Mouse (Mus musculus): ENCODE results near the gene Tmem115.
A peak's percentile ranks its signal among the peaks of the same experiment; 100 is the strongest.

Gene Tmem115

GRCm38 (mm10) chr9:107533791-107534407 is at the start of gene Tmem115:
TSS of gene Tmem115 (plus strand) at chr9:107533945.
- DNase-seq: peak; percentile 90

DNA sequence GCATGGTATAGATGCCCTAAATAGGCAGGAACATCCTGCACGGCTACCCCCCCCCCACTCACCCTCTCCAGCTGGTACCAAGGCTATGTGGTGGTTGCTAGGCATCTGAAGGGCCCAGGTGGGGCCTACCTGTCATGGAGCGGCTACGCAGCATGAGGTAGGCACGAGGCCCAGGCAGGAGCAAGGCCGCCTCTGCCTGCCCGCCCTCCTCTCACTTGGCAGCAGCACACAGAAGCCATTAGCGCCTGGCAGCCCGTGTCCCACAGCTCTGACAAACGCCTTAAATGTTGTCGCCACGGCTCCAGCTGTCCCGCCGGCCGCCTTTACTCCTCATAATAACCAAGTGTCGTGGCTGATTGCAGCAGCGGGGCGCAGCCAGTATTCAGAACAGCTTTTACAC is 49.4 kb upstream of the Tmem115 start:
- DNase-seq: no peak

DNA sequence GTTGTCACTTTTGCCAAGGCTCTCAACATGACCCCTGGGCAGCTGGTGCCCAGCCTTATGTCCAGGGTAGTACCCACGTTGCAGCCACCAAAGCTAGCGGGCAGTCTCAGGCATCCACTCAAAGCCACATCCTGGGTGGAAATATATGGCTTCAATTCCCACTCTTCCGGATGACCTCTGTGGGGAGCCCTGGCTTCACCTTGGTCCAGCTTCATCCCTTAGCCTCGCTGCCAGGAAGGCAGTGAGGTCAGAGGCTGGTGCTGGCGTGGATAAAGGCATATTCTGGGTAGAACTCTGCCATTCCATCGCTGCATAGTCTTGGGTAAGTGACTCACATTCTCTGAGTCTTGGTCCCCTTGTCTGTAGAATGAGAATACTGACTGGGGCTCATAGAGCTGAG is 49.0 kb upstream of the Tmem115 start:
- no peak for DNase-seq

DNA sequence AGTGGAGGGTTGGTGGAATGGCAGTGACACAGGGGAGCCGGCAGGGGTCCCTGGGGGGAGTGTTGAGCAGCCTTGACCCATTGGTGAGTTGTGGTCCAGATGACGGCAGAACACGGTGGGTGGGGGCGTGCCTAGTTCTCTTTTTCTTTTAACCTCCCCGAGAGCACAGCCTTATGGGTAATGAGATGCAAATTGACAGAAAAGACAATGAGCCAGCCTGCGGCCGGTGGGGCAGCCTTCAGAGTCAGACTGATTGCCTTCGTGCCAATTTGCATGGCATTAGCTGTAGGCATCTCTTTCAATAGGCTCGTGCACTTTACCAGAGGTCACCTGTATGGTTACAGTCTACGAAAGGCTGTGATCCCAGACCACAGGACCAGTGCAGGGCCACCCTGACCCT is 47.7 kb upstream of the Tmem115 start:
- no peak for DNase-seq

GRCm38 (mm10) chr9:107486507-107487225 is 47.1 kb upstream of the Tmem115 start:
- peak; percentile 58 for DNase-seq

- DNase-seq: no peak
Observed at GRCm38 (mm10) chr9:107490146-107490545, 43.6 kb upstream of the Tmem115 start.

DNA sequence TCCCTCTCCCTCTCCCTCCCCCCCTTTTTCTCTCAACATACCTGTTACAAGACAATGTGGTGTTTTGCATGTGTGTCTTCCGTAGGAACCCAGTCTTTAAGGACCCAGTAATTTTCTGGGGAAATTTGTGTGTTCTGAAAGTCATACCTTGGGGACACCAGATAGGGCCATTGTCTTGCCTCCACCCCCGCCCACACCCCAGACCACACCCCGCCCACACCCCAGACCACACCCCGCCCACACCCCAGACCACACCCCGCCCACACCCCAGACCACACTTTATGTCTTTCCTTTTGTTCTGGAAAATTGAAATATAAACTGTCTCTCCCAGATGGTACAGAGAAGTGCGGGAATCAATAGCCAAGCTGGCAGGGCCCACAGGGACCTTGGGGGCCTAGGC is 43.1 kb upstream of the Tmem115 start:
- DNase-seq: no peak

DNA sequence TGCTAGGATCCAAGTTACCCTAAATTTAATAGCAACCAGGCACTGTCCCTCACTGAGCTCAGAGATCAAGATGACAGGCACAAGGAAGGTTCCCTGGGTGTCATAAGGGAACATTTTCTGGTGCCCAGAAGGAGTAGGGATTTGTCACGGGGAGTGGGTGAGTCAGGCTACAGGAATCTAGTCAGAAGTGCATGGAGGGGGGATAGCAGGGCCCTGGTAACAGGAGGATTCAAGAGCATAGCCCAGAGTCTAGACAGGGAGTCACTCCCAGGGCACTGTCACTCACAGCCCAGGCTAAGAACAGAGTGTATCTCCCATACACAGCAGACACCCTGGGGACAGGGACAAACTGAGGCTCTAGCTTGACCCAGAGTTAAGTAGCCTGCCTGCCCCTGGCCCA is 40.2 kb upstream of the Tmem115 start:
- DNase-seq: no peak

DNA sequence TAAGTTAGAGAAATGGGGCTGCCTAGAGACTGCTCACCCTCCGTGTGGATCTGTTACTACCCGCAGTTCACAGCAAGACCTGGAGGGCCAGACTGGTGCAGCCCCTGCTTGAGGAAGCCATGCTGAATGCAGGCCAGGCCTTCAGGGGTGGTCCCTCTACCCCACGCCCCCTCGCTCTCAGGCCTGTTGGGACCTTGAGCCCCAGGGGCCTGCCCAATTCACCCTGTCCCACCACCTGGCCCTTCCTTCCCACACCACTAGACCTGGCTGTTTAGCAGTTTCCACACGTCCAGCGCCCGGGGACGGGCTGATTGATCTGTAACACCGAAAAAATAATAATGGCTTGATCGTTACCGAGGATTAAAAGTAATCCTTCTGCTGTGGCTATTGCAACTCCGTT is 39.5 kb upstream of the Tmem115 start:
- no peak for DNase-seq

DNA sequence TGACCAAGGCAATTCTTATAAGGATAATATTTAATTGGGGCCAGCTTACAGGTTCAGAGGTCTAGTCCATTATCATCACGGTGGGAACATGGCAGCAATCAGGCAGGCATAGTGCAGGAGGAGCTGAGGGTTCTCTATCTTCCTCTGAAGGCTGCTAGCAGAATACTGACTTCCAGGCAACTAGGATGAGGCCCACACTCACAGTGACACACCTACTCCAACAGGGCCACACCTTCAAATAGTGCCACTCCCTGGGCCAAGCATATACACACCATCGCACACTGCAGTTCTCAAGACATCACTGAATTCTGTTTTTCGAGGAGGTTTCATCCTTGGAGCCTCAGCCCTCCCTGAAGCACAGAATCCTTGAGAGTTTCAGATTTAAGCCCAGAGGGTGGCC is 37.4 kb upstream of the Tmem115 start:
- no peak for DNase-seq

DNA sequence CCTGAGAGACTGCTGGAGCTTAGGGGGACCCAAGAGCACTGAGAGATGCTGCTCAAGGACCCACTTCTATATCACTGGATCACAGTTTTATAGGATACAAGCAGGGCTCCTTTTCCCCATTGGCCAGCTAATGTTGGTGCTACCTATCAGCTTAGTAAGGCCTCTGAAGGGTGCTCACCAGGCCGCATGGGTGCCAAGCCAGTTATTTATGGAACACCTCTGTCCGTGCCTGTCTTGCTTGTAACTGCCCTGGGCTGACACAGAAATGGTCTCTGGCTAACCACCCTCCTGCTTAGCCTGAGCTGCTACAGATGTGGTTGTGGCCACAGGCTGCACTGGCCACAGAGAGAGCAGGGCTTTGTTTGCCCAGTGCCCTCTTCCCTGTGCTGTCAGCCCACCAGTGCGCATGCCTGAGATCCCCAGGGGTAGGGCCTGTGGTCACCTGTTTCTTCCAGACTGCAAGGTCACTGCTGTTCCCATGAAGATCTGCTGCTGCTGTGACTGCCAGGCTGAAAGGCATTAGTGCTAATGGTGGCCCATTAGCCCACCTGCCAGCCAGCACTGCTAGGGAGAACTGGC is 32.9 kb upstream of the Tmem115 start:
- no peak for DNase-seq

DNA sequence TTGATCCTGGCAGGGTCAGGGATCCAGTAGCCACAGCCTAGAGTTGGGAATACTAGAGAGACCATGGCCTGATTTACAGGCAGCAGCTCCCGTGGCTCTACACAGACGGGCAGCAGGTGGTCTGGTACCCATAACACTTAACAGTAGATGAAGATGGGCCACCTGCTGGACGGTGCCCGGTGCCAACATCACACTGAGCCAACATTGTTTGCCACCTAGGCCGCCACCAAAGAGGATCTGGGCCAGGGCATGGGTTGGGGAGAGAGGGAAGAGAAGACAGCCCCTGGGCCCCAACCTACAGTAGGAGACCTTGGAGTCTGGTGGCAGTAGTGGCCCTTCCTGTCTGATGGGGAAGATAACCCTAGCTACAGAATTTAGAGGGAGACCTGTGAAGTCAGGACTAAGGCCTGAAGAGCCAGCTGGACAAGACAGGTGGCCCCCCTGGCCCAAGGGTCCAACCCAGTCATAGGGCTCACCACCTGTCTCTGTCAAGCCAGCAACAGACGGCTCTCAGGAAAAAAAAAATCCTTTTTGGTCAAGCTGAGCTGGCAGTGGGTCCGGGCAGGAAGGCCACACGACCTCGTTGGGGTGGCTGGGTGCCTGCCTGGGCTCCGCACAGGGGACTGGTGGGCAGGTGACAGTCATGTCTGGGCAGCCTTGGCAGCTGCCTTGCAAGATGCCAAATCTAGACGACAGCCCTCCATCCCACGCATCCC is 31.5 kb upstream of the Tmem115 start:
- no peak for DNase-seq

- DNase-seq: no peak
Observed at GRCm38 (mm10) chr9:107504662-107505537, 28.8 kb upstream of the Tmem115 start.

DNA sequence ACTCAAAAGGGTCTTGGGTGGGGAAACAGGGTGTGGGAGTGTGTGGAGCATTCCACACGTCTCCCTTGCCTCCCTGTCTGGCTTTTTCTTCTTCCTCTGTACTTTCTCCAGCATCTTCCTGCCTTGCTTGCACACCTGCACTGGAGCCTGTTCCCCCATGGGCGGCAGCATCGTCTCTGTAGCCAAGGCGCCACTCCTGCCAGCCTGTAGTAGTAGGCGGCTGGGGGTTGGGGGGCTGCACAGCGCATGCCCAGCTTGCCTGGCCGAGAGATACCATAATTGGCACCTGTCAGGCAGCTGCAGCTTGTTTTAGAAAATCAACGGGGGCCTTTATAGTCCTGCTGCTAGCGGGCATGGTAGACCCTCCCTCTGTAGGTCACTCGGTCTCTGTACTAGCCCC is 25.5 kb upstream of the Tmem115 start:
- no peak for DNase-seq

GRCm38 (mm10) chr9:107510384-107511100 is 23.2 kb upstream of the Tmem115 start:
- DNase-seq: no peak

DNA sequence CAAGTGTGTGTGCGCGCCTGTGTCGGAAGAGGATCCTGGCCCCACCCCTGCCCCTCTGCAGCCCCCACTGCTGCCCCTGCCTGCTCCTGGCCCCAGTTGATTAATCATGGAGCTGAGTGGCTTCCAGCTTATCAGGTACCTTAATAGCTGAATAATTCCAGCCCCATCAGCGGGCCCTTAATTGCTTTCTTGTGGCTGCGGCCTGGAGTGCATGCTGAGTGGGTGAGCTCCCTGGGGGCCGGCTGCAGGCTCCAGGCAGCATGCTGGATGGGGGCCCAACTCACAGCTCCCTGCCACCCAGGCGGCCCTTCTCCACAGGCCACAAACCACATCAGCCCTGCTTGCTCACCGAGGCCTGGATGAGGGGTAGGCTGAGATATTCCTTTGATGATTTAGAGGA is 22.3 kb upstream of the Tmem115 start:
- no peak for DNase-seq

DNA sequence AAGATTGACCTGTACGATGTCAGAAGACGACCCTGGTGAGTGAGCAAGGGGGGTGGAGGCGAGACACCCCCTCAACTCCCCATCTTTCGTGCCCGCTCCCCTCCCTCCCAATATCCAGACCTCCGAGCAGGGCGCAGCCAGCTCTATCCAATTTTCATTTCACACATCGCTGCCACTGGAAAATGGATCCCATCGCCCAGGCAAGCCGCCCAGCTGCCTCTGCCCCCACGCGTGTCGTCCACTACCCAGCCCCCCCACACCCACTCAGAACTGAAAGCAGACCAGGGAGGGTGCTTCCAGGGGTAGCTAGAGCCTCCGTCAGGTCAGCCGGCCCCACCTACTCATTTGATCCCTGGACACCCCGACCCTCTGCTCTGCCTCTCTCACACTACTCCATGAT is 21.4 kb upstream of the Tmem115 start:
- no peak for DNase-seq

DNA sequence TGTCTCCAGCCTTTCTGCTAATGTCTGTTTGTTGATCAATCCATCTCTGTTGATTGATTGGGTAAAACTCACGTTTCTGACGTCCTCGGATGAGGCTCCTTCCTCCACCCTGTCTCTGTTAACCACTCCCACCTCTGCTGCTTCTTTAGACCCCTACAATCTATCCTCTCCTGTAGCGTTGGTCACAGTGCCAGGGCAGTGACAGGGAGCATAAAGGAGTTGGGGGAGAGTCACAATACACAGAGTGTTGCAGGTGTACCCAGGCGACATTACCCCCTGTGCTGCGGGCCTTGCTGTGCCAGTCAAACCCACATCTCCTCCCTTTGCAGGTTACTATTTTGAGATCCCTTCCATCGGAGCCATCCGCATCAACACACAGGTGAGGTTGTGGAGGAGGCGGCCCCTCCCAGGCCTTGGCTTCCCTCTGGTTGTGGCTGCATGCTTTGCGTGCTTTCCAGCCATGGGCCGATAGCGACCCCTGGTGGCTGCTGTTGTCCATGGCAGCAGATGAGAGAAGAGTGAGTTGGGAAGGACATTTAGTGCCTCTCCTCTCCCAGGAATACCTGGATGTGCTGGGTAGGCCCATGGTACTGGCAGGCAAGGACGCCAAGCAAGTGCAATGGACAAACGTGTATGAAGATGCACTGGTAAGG is 19.3 kb upstream of the Tmem115 start:
- DNase-seq: peak; percentile 86

DNA sequence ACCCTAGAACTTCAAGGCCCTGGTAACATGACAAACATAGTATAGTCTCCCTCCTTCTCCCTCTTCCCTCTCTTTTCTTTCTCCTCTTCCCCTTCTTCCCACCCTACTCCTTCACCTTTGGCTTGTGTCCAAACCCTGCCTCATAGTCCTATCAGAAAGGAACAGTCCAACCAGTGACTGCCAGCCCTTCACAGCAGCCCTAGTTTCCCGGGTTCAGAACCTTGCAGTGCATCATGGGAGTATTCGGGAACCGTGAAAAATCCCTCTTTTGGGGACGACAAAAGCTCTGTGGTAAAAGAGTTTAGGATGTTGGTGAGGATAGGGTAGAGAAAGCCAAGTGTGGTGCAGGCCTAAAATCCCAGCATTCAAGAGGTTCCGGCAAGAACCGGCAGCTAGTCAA is 13.4 kb upstream of the Tmem115 start:
- DNase-seq: no peak

GRCm38 (mm10) chr9:107521190-107521589 is 12.6 kb upstream of the Tmem115 start:
- DNase-seq: no peak

- no peak for DNase-seq
Observed at GRCm38 (mm10) chr9:107521711-107522399, 11.9 kb upstream of the Tmem115 start.
